Mouse (Mus musculus) forebrain, postnatal 0 days (tissue): ENCODE results near the gene Vmn1r171. TPM values are rescaled to one million over a fixed set of nuclear protein-coding genes. Genes with fewer than 3 reads are reported as not detected.
"Not testable (repeated sequence)": the region's sequence is repeated elsewhere in the genome, so short reads cannot be mapped to it uniquely, and the experiment has no call there.

Experiments
- ATAC-seq: fragments of 200-750 bp; cut with Nextera tagmentation; 2 replicates; pipeline ENCODE4 v1.8.0; 2017; ENCODE audit warnings: mild to moderate bottlenecking, moderate library complexity
- DNase-seq: peaks from one replicate; pipeline ENCODE4 v3.0.0-alpha.2; 2015
- H3K27ac ChIP-seq: fragments of 300-500 bp; sonication (generic); 2 replicates; pipeline ENCODE4 v1.5.1; 2014; ENCODE audit warnings: low read depth, mild to moderate bottlenecking, antibody characterized with exemption, low read length, moderate library complexity, mixed read lengths
- H3K27me3 ChIP-seq: fragments of 300-500 bp; sonication (generic); 2 replicates; pipeline ENCODE4 v1.6.1; 2014; ENCODE audit warnings: mild to moderate bottlenecking, low read length, mixed read lengths; ENCODE audit not compliant: insufficient read depth
- H3K36me3 ChIP-seq: fragments of 300-500 bp; sonication (generic); 2 replicates; pipeline ENCODE4 v1.6.1; 2014; ENCODE audit warnings: mild to moderate bottlenecking, moderate library complexity; ENCODE audit not compliant: insufficient read depth
- H3K4me1 ChIP-seq: fragments of 300-500 bp; sonication (generic); 2 replicates; pipeline ENCODE4 v1.6.1; 2014; ENCODE audit warnings: antibody characterized with exemption; ENCODE audit not compliant: insufficient read depth
- H3K4me2 ChIP-seq: fragments of 300-500 bp; sonication (generic); 2 replicates; pipeline ENCODE4 v1.6.1; 2014; ENCODE audit warnings: low read depth, mild to moderate bottlenecking, moderate library complexity
- H3K4me3 ChIP-seq: fragments of 300-500 bp; sonication (generic); 2 replicates; pipeline ENCODE4 v1.5.1; 2014; ENCODE audit warnings: low read depth, low read length, mixed read lengths
- H3K9ac ChIP-seq: fragments of 300-500 bp; sonication (generic); 2 replicates; pipeline ENCODE4 v1.6.1; 2014; ENCODE audit warnings: mild to moderate bottlenecking
- H3K9me3 ChIP-seq: fragments of 300-500 bp; sonication (generic); 2 replicates; pipeline ENCODE4 v1.6.1; 2016; ENCODE audit warnings: low read length
- CTCF ChIP-seq: sonication (generic); IDR thresholded peaks from 2 replicates; pipeline ENCODE4 v1.5.1; 2016; ENCODE audit warnings: antibody characterized with exemption, control low read depth, low read depth
- WGBS: fragments of 180-500 bp; shearing (Covaris S2); extraction: QIAGEN DNeasy Blood & Tissue Kit; methylation state at CpG from one replicate; pipeline ENCODE4 v1.1.7; 2014; 5-methylcytosine and 5-hydroxymethylcytosine counted together
- polyA plus RNA-seq: library from polyadenylated mRNA; unstranded; fragments of >200 nt; fragmentation: Nextera tagmentation; extraction: Ambion mirVana; gene quantifications from 2 replicates; pipeline ENCODE4 v1.2.1, GENCODE M21; 2015
- total RNA-seq: library from RNA; depleted of rRNA; stranded (reverse); fragments of >200 nt; gene quantifications from 2 replicates; pipeline ENCODE4 v1.2.3, GENCODE M21; 2014; rRNA removed

Vmn1r171 gene
- not detected in 2 replicates for total RNA-seq
- polyA plus RNA-seq, result not detected in 2 replicates

- no peak within 1 kb of the TSS for H3K4me3 ChIP-seq
- peaks cover 2% of the 10 kb centered on the region; the same call in 1 of the 2 replicates for H3K9me3 ChIP-seq
- ATAC-seq, result no peak
- no peak for DNase-seq
- no peak within 1 kb of the TSS for H3K27ac ChIP-seq
- no peaks in the 10 kb centered on the region for H3K27me3 ChIP-seq
- no peaks in the 10 kb centered on the region for H3K4me1 ChIP-seq
- no peak within 1 kb of the TSS for H3K9ac ChIP-seq
- no peak for TF ChIP-seq CTCF
- no peak within 1 kb of the TSS for H3K4me2 ChIP-seq
- no peaks in the 10 kb centered on the region for H3K36me3 ChIP-seq
These were observed at the start of gene Vmn1r171 for GRCm38 (mm10) chr7:23630422-23630821. Vmn1r171 (plus strand) TSS chr7:23630722.

GRCm38 (mm10) chr7:23605875-23606274 is 24.6 kb upstream of the Vmn1r171 start, which contains the start of gene Vmn1r170:
Vmn1r170 (plus strand) TSS chr7:23606175.
- not testable (repeated sequence) for H3K36me3 ChIP-seq, ATAC-seq, H3K9me3 ChIP-seq, H3K4me1 ChIP-seq, H3K27ac ChIP-seq, H3K27me3 ChIP-seq, DNase-seq, H3K4me2 ChIP-seq, H3K4me3 ChIP-seq, H3K9ac ChIP-seq
- 45% methylated on average over 1 of the region's 1 CpGs for WGBS

- H3K9me3 ChIP-seq, result no peaks in the 10 kb centered on the region
- no peak within 1 kb of the TSS for H3K27ac ChIP-seq
- TF ChIP-seq CTCF, result no peak
- no peaks in the 10 kb centered on the region for H3K36me3 ChIP-seq
- no peak within 1 kb of the TSS for H3K4me2 ChIP-seq
- DNase-seq, result no peak
- no peaks in the 10 kb centered on the region for H3K4me1 ChIP-seq
- no peak within 1 kb of the TSS for H3K4me3 ChIP-seq
- no peak within 1 kb of the TSS for H3K9ac ChIP-seq
- H3K27me3 ChIP-seq, result no peaks in the 10 kb centered on the region
- no peak for ATAC-seq
- 73% methylated on average over 2 of the region's 2 CpGs for WGBS
These were observed 27.5 kb downstream of the Vmn1r171 start, which contains the start of gene Vmn1r172 for GRCm38 (mm10) chr7:23658016-23658415. Vmn1r172 (plus strand) TSS chr7:23658316.

Other genes with a start within 250 kb of the Vmn1r171 start
- gene Nlrp5, start 244.8 kb upstream of the Vmn1r171 start, total RNA-seq, result not detected in 2 replicates
- not detected in 2 replicates for gene Nlrp5, start 244.8 kb upstream of the Vmn1r171 start, polyA plus RNA-seq
- not detected in 2 replicates for gene Vmn1r167, start 123.5 kb upstream of the Vmn1r171 start, total RNA-seq
- gene Vmn1r167, start 123.5 kb upstream of the Vmn1r171 start, polyA plus RNA-seq, result not detected in 2 replicates
- not detected in 2 replicates for gene Vmn1r168, start 91.0 kb upstream of the Vmn1r171 start, total RNA-seq
- gene Vmn1r168, start 91.0 kb upstream of the Vmn1r171 start, polyA plus RNA-seq, result not detected in 2 replicates
- gene Vmn1r169, start 55.2 kb upstream of the Vmn1r171 start, total RNA-seq, result not detected in 2 replicates
- gene Vmn1r169, start 55.2 kb upstream of the Vmn1r171 start, polyA plus RNA-seq, result not detected in 2 replicates
- not detected in 2 replicates for gene Vmn1r170, start 24.5 kb upstream of the Vmn1r171 start, total RNA-seq
- not detected in 2 replicates for gene Vmn1r170, start 24.5 kb upstream of the Vmn1r171 start, polyA plus RNA-seq
- gene Vmn1r172, start 27.6 kb downstream of the Vmn1r171 start, total RNA-seq, result not detected in 2 replicates
- not detected in 2 replicates for gene Vmn1r172, start 27.6 kb downstream of the Vmn1r171 start, polyA plus RNA-seq
- not detected in 2 replicates for gene Vmn1r173, start 70.0 kb downstream of the Vmn1r171 start, total RNA-seq
- not detected in 2 replicates for gene Vmn1r173, start 70.0 kb downstream of the Vmn1r171 start, polyA plus RNA-seq
- not detected in 2 replicates for gene Vmn1r174, start 121.5 kb downstream of the Vmn1r171 start, total RNA-seq
- gene Vmn1r174, start 121.5 kb downstream of the Vmn1r171 start, polyA plus RNA-seq, result not detected in 2 replicates
- not detected in 2 replicates for gene Vmn1r175, start 179.9 kb downstream of the Vmn1r171 start, total RNA-seq
- not detected in 2 replicates for gene Vmn1r175, start 179.9 kb downstream of the Vmn1r171 start, polyA plus RNA-seq
- gene Vmn1r176, start 206.7 kb downstream of the Vmn1r171 start, total RNA-seq, result not detected in 2 replicates
- not detected in 2 replicates for gene Vmn1r176, start 206.7 kb downstream of the Vmn1r171 start, polyA plus RNA-seq
- gene Vmn1r177, start 235.7 kb downstream of the Vmn1r171 start, total RNA-seq, result not detected in 2 replicates
- not detected in 2 replicates for gene Vmn1r177, start 235.7 kb downstream of the Vmn1r171 start, polyA plus RNA-seq